Mouse (Mus musculus): ENCODE measurements around the gene Cfap52. TPM values are rescaled to one million over a fixed set of nuclear protein-coding genes. Genes with fewer than 3 reads are reported as not detected.

Cfap52 gene
- polyA plus RNA-seq, 1 experiment from 2014 or later, result 0.34 TPM

GRCm38 (mm10) chr11:67972606-67973005 is 7.2 kb upstream of the Cfap52 start:
- no peaks in the 10 kb centered on the region for H3K9me3 ChIP-seq
- DNase-seq (ENCODE audit: low spot score), result no peak
- no peak overlapping the region for H3K4me3 ChIP-seq
- H3K4me1 ChIP-seq, result peaks cover 5% of the 10 kb centered on the region; the same call in 1 of the 2 replicates
- no peaks in the 10 kb centered on the region for H3K27me3 ChIP-seq (replicated peaks; ENCODE audit: low read depth, poor library complexity, severe bottlenecking)
- 78% methylated on average over 1 of the region's 1 CpGs for WGBS
- H3K27ac ChIP-seq (replicated peaks), result no peak overlapping the region
- peaks cover 24% of the 10 kb centered on the region for H3K36me3 ChIP-seq (replicated peaks)

- 79% methylated on average over 11 of the region's 11 CpGs for WGBS
- H3K4me3 ChIP-seq, result no peak overlapping the region
Observed at GRCm38 (mm10) chr11:67967831-67968230, 2.4 kb upstream of the Cfap52 start.

GRCm38 (mm10) chr11:67965905-67966878 is 741 bp upstream of the Cfap52 start, which contains the start of gene Stx8:
Gene Stx8, plus strand, starts transcription at chr11:67966193.
- H3K4me3 ChIP-seq, result peak within 1 kb of the TSS; percentile 80
- peak within 1 kb of the TSS; percentile 80 for H3K27ac ChIP-seq (replicated peaks)
- no peaks in the 10 kb centered on the region for H3K27me3 ChIP-seq (replicated peaks; ENCODE audit: low read depth, poor library complexity, severe bottlenecking)
- H3K9me3 ChIP-seq, result no peaks in the 10 kb centered on the region
- peaks cover 25% of the 10 kb centered on the region for H3K4me1 ChIP-seq
- H3K36me3 ChIP-seq (replicated peaks), result peaks cover 8% of the 10 kb centered on the region
- peak; percentile 93 for DNase-seq (ENCODE audit: low spot score)
- under 1% methylated on average over 28 of the region's 28 CpGs for WGBS

More at GRCm38 (mm10) chr11:67967831-67968230, 2.4 kb upstream of the Cfap52 start:
- no peak overlapping the region for H3K27ac ChIP-seq (replicated peaks)
- H3K9me3 ChIP-seq, result no peaks in the 10 kb centered on the region
- no peak for DNase-seq (ENCODE audit: low spot score)
- peaks cover 14% of the 10 kb centered on the region for H3K36me3 ChIP-seq (replicated peaks)
- H3K27me3 ChIP-seq (replicated peaks; ENCODE audit: low read depth, poor library complexity, severe bottlenecking), result no peaks in the 10 kb centered on the region
- peaks cover 25% of the 10 kb centered on the region for H3K4me1 ChIP-seq

- no peak for DNase-seq (ENCODE audit: low spot score)
- no peaks in the 10 kb centered on the region for H3K9me3 ChIP-seq
- H3K4me1 ChIP-seq, result peaks cover 25% of the 10 kb centered on the region
- no peak overlapping the region for H3K4me3 ChIP-seq
- no peaks in the 10 kb centered on the region for H3K36me3 ChIP-seq (replicated peaks)
- 74% methylated on average over 6 of the region's 6 CpGs for WGBS
- no peak overlapping the region for H3K27ac ChIP-seq (replicated peaks)
- H3K27me3 ChIP-seq (replicated peaks; ENCODE audit: low read depth, poor library complexity, severe bottlenecking), result no peaks in the 10 kb centered on the region
Observed at GRCm38 (mm10) chr11:67964110-67964509, 1.3 kb downstream of the Cfap52 start.

DNA sequence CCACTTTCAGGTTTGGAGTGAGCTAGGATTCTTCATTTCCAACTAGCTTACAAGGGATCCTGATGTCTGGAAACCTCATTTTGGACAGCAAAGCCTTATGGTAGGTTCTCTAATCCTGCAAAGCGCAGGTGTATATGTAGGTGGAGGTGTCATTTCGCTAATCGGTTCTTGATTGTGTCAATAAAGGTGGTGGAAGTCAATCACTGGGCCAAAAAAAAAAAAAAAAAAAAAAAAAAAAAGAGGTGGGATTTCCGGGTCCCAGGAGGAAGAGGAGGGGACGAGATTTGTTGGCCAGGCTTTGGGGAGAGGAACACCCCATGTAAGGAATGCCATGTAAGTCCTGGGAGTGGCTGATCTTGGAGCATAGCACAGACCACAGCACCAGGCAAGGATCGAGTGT is 11.0 kb downstream of the Cfap52 start:
- Histone ChIP-seq H3K9me3 (no peaks in the 10 kb centered on the region), H3K27ac (replicated peaks) (no peak overlapping the region), H3K27me3 (replicated peaks; ENCODE audit: low read depth, poor library complexity, severe bottlenecking) (no peaks in the 10 kb centered on the region), H3K36me3 (replicated peaks) (no peaks in the 10 kb centered on the region), H3K4me1 (no peaks in the 10 kb centered on the region), H3K4me3 (no peak overlapping the region)
- WGBS, result 85% methylated on average over 6 of the region's 6 CpGs
- no peak for DNase-seq (ENCODE audit: low spot score)

GRCm38 (mm10) chr11:67953604-67954003 is 11.8 kb downstream of the Cfap52 start:
- Histone ChIP-seq H3K27me3 (replicated peaks; ENCODE audit: low read depth, poor library complexity, severe bottlenecking) (no peaks in the 10 kb centered on the region), H3K4me1 (no peaks in the 10 kb centered on the region), H3K36me3 (replicated peaks) (no peaks in the 10 kb centered on the region), H3K4me3 (no peak overlapping the region), H3K27ac (replicated peaks) (no peak overlapping the region), H3K9me3 (no peaks in the 10 kb centered on the region)
- no peak for DNase-seq (ENCODE audit: low spot score)
- WGBS, result 83% methylated on average over 5 of the region's 5 CpGs

DNA sequence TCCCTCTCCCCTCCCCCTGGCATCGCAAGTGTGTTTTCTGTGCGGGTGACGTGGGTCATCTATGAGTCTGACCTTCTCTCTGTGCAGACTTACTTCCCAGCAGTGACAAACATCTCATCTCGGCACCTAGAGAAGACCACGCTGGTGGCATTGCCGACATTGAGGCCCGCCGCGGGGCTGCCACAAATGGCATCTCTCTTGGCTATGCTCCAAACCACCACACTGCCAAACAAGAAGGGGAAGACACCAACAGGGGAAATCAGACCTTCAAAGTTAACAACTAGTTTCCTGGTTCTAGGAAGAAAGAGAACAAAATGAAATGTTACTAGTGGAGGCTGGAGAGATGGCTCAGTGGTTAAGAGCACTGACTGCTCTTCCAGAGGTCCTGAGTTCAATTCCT is 16.0 kb downstream of the Cfap52 start:
- no peaks in the 10 kb centered on the region for H3K36me3 ChIP-seq (replicated peaks)
- 0 out of 2 replicates have a peak, but pooled peaks cover 4% of the 10 kb centered on the region for H3K4me1 ChIP-seq
- no peak overlapping the region for H3K27ac ChIP-seq (replicated peaks)
- no peaks in the 10 kb centered on the region for H3K27me3 ChIP-seq (replicated peaks; ENCODE audit: low read depth, poor library complexity, severe bottlenecking)
- 91% methylated on average over 9 of the region's 9 CpGs for WGBS
- H3K4me3 ChIP-seq, result no peak overlapping the region
- no peak for DNase-seq (ENCODE audit: low spot score)
- no peaks in the 10 kb centered on the region for H3K9me3 ChIP-seq

DNA sequence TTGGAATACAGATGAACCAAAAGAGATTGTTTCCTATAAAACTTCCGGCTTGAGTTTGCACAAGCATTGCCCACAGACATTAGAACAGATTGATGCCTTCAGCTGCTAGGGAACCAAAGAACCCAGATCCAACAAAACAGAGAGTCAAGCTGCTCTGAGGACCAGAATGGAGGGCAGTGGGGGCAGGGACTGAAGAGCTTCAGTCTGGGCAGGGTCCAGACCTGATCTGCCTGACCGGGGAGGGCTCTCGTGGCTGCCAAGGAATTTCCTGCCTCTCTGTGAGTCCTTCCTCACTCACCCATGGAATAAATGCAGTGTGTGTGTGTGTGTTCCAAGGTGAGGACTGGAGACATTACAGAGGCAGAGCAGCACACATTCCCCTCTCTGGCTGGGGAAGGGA is 17.2 kb downstream of the Cfap52 start:
- no peak for DNase-seq (ENCODE audit: low spot score)
- H3K4me3 ChIP-seq, result no peak overlapping the region
- H3K36me3 ChIP-seq (replicated peaks), result no peaks in the 10 kb centered on the region
- no peaks in the 10 kb centered on the region for H3K9me3 ChIP-seq
- H3K4me1 ChIP-seq, result 0 out of 2 replicates have a peak, but pooled peaks cover 4% of the 10 kb centered on the region
- H3K27me3 ChIP-seq (replicated peaks; ENCODE audit: low read depth, poor library complexity, severe bottlenecking), result no peaks in the 10 kb centered on the region
- 55% methylated on average over 3 of the region's 3 CpGs for WGBS
- H3K27ac ChIP-seq (replicated peaks), result no peak overlapping the region

DNA sequence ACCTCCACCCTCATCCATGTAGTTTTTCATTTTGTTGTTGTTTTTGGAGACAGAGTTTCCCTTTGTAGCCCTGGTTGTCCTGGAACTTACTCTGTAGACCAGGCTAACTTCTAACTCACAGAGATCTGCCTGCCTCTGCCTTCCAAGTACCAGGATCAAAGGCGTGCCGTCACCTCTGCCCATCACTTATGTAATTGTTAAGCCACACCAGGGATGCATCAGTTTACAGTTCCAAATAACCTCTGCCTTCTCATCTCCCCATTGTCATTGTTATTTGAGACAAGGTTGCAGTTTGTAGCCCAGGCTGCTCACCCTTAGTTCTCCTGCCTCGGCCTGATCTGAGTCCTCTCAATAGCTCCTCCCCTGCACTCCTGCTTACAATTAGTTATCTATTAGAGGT is 33.3 kb downstream of the Cfap52 start:
- no peaks in the 10 kb centered on the region for H3K9me3 ChIP-seq
- no peaks in the 10 kb centered on the region for H3K36me3 ChIP-seq (replicated peaks)
- 92% methylated on average over 3 of the region's 3 CpGs for WGBS
- no peak overlapping the region for H3K4me3 ChIP-seq
- no peak overlapping the region for H3K27ac ChIP-seq (replicated peaks)
- DNase-seq (ENCODE audit: low spot score), result no peak
- no peaks in the 10 kb centered on the region for H3K27me3 ChIP-seq (replicated peaks; ENCODE audit: low read depth, poor library complexity, severe bottlenecking)
- H3K4me1 ChIP-seq, result no peaks in the 10 kb centered on the region

- WGBS, result 10% methylated on average over 15 of the region's 15 CpGs
- H3K27me3 ChIP-seq (replicated peaks; ENCODE audit: low read depth, poor library complexity, severe bottlenecking), result peaks cover 8% of the 10 kb centered on the region
- H3K4me3 ChIP-seq, result no peak overlapping the region
- peaks cover 22% of the 10 kb centered on the region for H3K4me1 ChIP-seq
- no peak overlapping the region for H3K27ac ChIP-seq (replicated peaks)
- DNase-seq (ENCODE audit: low spot score), result peak; percentile 27
- H3K9me3 ChIP-seq, result no peaks in the 10 kb centered on the region
- H3K36me3 ChIP-seq (replicated peaks), result no peaks in the 10 kb centered on the region
Observed at GRCm38 (mm10) chr11:67926348-67927055, 38.9 kb downstream of the Cfap52 start.

DNA sequence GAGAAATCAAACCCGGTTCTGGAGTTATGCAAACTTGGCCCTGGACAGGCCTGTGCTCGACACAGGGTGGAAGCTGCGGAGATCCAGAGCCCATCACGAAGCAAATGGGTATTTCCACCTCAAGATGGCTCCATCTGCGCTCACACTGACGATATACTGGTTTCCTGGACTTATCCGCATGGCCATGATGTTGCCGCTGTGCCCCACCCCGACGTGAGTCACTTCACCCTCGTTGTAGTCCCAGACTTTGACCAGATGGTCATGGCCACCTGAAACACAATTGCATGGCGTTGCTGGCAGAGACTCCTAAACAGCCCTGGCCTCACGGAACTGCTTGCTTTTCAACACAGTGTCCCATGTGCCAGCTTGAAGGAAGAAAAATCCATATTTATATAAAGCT is 40.5 kb downstream of the Cfap52 start:
- H3K4me3 ChIP-seq, result no peak overlapping the region
- peaks cover 30% of the 10 kb centered on the region for H3K4me1 ChIP-seq
- H3K36me3 ChIP-seq (replicated peaks), result no peaks in the 10 kb centered on the region
- DNase-seq (ENCODE audit: low spot score), result no peak
- H3K27ac ChIP-seq (replicated peaks), result no peak overlapping the region
- H3K27me3 ChIP-seq (replicated peaks; ENCODE audit: low read depth, poor library complexity, severe bottlenecking), result peaks cover 23% of the 10 kb centered on the region
- H3K9me3 ChIP-seq, result no peaks in the 10 kb centered on the region
- 89% methylated on average over 13 of the region's 13 CpGs for WGBS

DNA sequence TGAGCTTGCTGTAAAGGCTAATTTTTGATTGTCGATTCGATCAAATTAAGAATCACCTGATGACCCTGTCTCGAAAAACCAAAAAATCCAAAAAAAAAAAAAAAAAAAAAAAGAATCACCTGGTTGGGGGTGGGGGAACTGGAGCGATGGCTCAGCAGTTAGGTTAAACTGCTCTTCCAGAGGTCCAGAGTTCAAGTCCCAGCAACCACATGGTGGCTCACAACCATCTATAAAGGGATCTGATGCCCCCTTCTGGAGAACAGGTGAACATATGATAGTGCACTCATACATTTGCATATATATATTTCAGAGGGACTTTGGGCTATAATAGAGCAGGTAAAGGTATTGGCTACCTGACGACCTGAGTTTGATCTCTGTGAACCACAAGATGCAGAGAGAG is 41.7 kb downstream of the Cfap52 start:
- Histone ChIP-seq H3K4me3 (no peak overlapping the region), H3K27me3 (replicated peaks; ENCODE audit: low read depth, poor library complexity, severe bottlenecking) (peaks cover 35% of the 10 kb centered on the region), H3K27ac (replicated peaks) (no peak overlapping the region), H3K36me3 (replicated peaks) (no peaks in the 10 kb centered on the region), H3K9me3 (no peaks in the 10 kb centered on the region), H3K4me1 (peaks cover 30% of the 10 kb centered on the region)
- no peak for DNase-seq (ENCODE audit: low spot score)
- 93% methylated on average over 5 of the region's 5 CpGs for WGBS

Data from embryonic facial prominence, embryonic 10.5 days (tissue).